ENCODE assay signal across 10 mouse cellular contexts in genomic region chr15:101231648-101232180, GRCm38 (mm10). TPM values are rescaled to one million over a fixed set of nuclear protein-coding genes. Genes with fewer than 3 reads are reported as not detected.
DNase-seq lines count a peak whose midpoint lies in the region; ATAC-seq lines count a peak whose summit lies in the region.
"Had no signal": no experiment of that assay in that cellular context is flagged by ENCODE, and none has a peak within 500 bp of the region (broad histone marks: within the 10 kb centered on the region; RNA-seq: fewer than 3 reads in every experiment).

No protein-coding gene starts in this region.

- no peak overlapping the region for H3K4me2 ChIP-seq in embryonic facial prominence, embryonic 15.5 days (replicated peaks)
- H3K4me2 ChIP-seq in hindbrain, embryonic 12.5 days (replicated peaks) = peak overlapping the region; percentile 46
- peak overlapping the region; percentile 44 for H3K4me2 ChIP-seq in midbrain, embryonic 14.5 days (ENCODE audit: low read length)
- H3K4me2 ChIP-seq: embryonic facial prominence, embryonic 12.5 days had no signal

- H3K27me3 ChIP-seq in embryonic facial prominence, embryonic 15.5 days = no peaks in the 10 kb centered on the region
- peaks cover 12% of the 10 kb centered on the region for H3K27me3 ChIP-seq in hindbrain, embryonic 12.5 days
- 0 out of 2 replicates have a peak, but pooled peaks cover 3% of the 10 kb centered on the region for H3K27me3 ChIP-seq in midbrain, embryonic 14.5 days (ENCODE audit: control insufficient read depth, insufficient read depth, low read length)
- H3K27me3 ChIP-seq: embryonic facial prominence, embryonic 12.5 days had no signal

- 55% methylated on average over 56 of the region's 56 CpGs for WGBS in embryonic facial prominence, embryonic 15.5 days
- 52% methylated on average over 56 of the region's 56 CpGs for WGBS in hindbrain, embryonic 12.5 days
- 52% methylated on average over 53 of the region's 56 CpGs for WGBS in midbrain, embryonic 14.5 days

- H3K4me3 ChIP-seq in embryonic facial prominence, embryonic 15.5 days (replicated peaks) = no peak overlapping the region
- H3K4me3 ChIP-seq in hindbrain, embryonic 12.5 days = peak overlapping the region; percentile 20
- 0 out of 2 replicates have a peak overlapping the region, but pooled peaks have one; percentile 12 for H3K4me3 ChIP-seq in midbrain, embryonic 14.5 days (replicated peaks; ENCODE audit: low read depth, low read length)
- H3K4me3 ChIP-seq: embryonic facial prominence, embryonic 12.5 days had no signal

- H3K4me1 ChIP-seq in embryonic facial prominence, embryonic 15.5 days = peaks cover 66% of the 10 kb centered on the region
- peaks cover 23% of the 10 kb centered on the region for H3K4me1 ChIP-seq in hindbrain, embryonic 12.5 days
- no peaks in the 10 kb centered on the region for H3K4me1 ChIP-seq in midbrain, embryonic 14.5 days (ENCODE audit: control insufficient read depth, insufficient read depth, low read length)

- ATAC-seq in embryonic facial prominence, embryonic 15.5 days (ENCODE audit: insufficient number of reproducible peaks, low FRiP score, low TSS enrichment, low read depth) = no peak
- ATAC-seq in hindbrain, embryonic 12.5 days (ENCODE audit: low FRiP score) = no peak
- no peak for ATAC-seq in midbrain, embryonic 14.5 days (ENCODE audit: low FRiP score, low TSS enrichment)

- H3K27ac ChIP-seq in embryonic facial prominence, embryonic 15.5 days (replicated peaks) = peak overlapping the region; percentile 58; the same call in 1 of the 2 replicates
- H3K27ac ChIP-seq in hindbrain, embryonic 12.5 days = no peak overlapping the region
- H3K27ac ChIP-seq in midbrain, embryonic 14.5 days (replicated peaks; ENCODE audit: low read depth, low read length) = no peak overlapping the region
- H3K27ac ChIP-seq: embryonic facial prominence, embryonic 12.5 days had no signal

- no peaks in the 10 kb centered on the region for H3K9me3 ChIP-seq in embryonic facial prominence, embryonic 15.5 days (replicated peaks)
- H3K9me3 ChIP-seq in hindbrain, embryonic 12.5 days (replicated peaks) = no peaks in the 10 kb centered on the region
- H3K9me3 ChIP-seq in midbrain, embryonic 14.5 days (ENCODE audit: control insufficient read depth, low read length) = no peaks in the 10 kb centered on the region
- H3K9me3 ChIP-seq: embryonic facial prominence, embryonic 12.5 days had no signal

- intact Hi-C loops in left cerebral cortex, postnatal 36 days (cut with DNase I) = no loop called here

- peaks cover 24% of the 10 kb centered on the region for H3K36me3 ChIP-seq in embryonic facial prominence, embryonic 15.5 days
- peaks cover 29% of the 10 kb centered on the region for H3K36me3 ChIP-seq in hindbrain, embryonic 12.5 days
- H3K36me3 ChIP-seq in midbrain, embryonic 14.5 days (ENCODE audit: control insufficient read depth, insufficient read depth, low read length) = 0 out of 2 replicates have a peak, but pooled peaks cover 10% of the 10 kb centered on the region

- peak; percentile 19 for DNase-seq in kidney, postnatal 10 days
- DNase-seq in kidney, adult 9 months = no peak
- DNase-seq in midbrain, embryonic 14.5 days = no peak
- DNase-seq in spleen, postnatal 14 days (ENCODE audit: low spot score in 2 of 2) = no peak
- no peak for DNase-seq in left cerebral cortex, postnatal 36 days (ENCODE audit: low spot score in 2 of 2)
- DNase-seq: lung, adult 2 months; thymus, adult 2 months had no signal

- H3K9ac ChIP-seq in embryonic facial prominence, embryonic 15.5 days = no peak overlapping the region
- H3K9ac ChIP-seq in hindbrain, embryonic 12.5 days = peak overlapping the region; percentile 38; the same call in 1 of the 2 replicates
- no peak overlapping the region; the same call in 1 of the 2 replicates for H3K9ac ChIP-seq in midbrain, embryonic 14.5 days (replicated peaks; ENCODE audit: low read length)
- H3K9ac ChIP-seq: embryonic facial prominence, embryonic 12.5 days had no signal

RNA-seq across cellular contexts. Expression of gene Grasp, which starts 7.7 kb away (rescaled TPM):
- 11.4 and 15.1 TPM in 2 replicates for polyA plus RNA-seq in embryonic facial prominence, embryonic 15.5 days (2015; fragmentation: Nextera tagmentation; extraction: Ambion mirVana)
- polyA plus RNA-seq in hindbrain, embryonic 12.5 days (2016; fragmentation: Nextera tagmentation; extraction: Ambion mirVana) = 4.8 and 8.2 TPM in 2 replicates
- 0.93 and 0.97 TPM in 2 replicates for polyA plus RNA-seq in midbrain, embryonic 14.5 days (2014; fragmentation: Nextera tagmentation; extraction: Ambion mirVana)
- 10 to 100 TPM; 76.3 to 89.5 TPM for total RNA-seq in left cerebral cortex, postnatal 36 days (2021)

RNA-seq across cellular contexts. Expression of gene Nr4a1, which starts 22.4 kb away (rescaled TPM):
- polyA plus RNA-seq in embryonic facial prominence, embryonic 15.5 days (2015; fragmentation: Nextera tagmentation; extraction: Ambion mirVana) = 16.0 and 16.4 TPM in 2 replicates
- 4.4 and 5.5 TPM in 2 replicates for polyA plus RNA-seq in hindbrain, embryonic 12.5 days (2016; fragmentation: Nextera tagmentation; extraction: Ambion mirVana)
- 2.9 and 3.5 TPM in 2 replicates for polyA plus RNA-seq in midbrain, embryonic 14.5 days (2014; fragmentation: Nextera tagmentation; extraction: Ambion mirVana)
- 100 to 1,000 TPM in 1 of 2 experiments, 10 to 100 TPM in 1; 60.5 to 156 TPM for total RNA-seq in left cerebral cortex, postnatal 36 days (2021)

RNA-seq across cellular contexts. Expression of gene Atg101, which starts 52.4 kb away (rescaled TPM):
- 69.9 and 71.9 TPM in 2 replicates for polyA plus RNA-seq in embryonic facial prominence, embryonic 15.5 days (2015; fragmentation: Nextera tagmentation; extraction: Ambion mirVana)
- polyA plus RNA-seq in hindbrain, embryonic 12.5 days (2016; fragmentation: Nextera tagmentation; extraction: Ambion mirVana) = 62.0 and 66.5 TPM in 2 replicates
- polyA plus RNA-seq in midbrain, embryonic 14.5 days (2014; fragmentation: Nextera tagmentation; extraction: Ambion mirVana) = 61.2 and 87.4 TPM in 2 replicates
- 10 to 100 TPM; 43.5 to 45.5 TPM for total RNA-seq in left cerebral cortex, postnatal 36 days (2021)

RNA-seq across cellular contexts. Expression of gene Acvr1b, which starts 57.8 kb away (rescaled TPM):
- 10.5 and 11.4 TPM in 2 replicates for polyA plus RNA-seq in embryonic facial prominence, embryonic 15.5 days (2015; fragmentation: Nextera tagmentation; extraction: Ambion mirVana)
- polyA plus RNA-seq in hindbrain, embryonic 12.5 days (2016; fragmentation: Nextera tagmentation; extraction: Ambion mirVana) = 12.2 and 15.5 TPM in 2 replicates
- 30.4 and 39.0 TPM in 2 replicates for polyA plus RNA-seq in midbrain, embryonic 14.5 days (2014; fragmentation: Nextera tagmentation; extraction: Ambion mirVana)
- 100 to 1,000 TPM; 110 to 118 TPM for total RNA-seq in left cerebral cortex, postnatal 36 days (2021)
